Mouse (Mus musculus): ENCODE results near the gene Slc7a5. TPM values are rescaled to one million over a fixed set of nuclear protein-coding genes. Genes with fewer than 3 reads are reported as not detected.

The Slc7a5 gene
- polyA plus RNA-seq, 1 experiment from 2014 or later = 26.4 TPM

DNA sequence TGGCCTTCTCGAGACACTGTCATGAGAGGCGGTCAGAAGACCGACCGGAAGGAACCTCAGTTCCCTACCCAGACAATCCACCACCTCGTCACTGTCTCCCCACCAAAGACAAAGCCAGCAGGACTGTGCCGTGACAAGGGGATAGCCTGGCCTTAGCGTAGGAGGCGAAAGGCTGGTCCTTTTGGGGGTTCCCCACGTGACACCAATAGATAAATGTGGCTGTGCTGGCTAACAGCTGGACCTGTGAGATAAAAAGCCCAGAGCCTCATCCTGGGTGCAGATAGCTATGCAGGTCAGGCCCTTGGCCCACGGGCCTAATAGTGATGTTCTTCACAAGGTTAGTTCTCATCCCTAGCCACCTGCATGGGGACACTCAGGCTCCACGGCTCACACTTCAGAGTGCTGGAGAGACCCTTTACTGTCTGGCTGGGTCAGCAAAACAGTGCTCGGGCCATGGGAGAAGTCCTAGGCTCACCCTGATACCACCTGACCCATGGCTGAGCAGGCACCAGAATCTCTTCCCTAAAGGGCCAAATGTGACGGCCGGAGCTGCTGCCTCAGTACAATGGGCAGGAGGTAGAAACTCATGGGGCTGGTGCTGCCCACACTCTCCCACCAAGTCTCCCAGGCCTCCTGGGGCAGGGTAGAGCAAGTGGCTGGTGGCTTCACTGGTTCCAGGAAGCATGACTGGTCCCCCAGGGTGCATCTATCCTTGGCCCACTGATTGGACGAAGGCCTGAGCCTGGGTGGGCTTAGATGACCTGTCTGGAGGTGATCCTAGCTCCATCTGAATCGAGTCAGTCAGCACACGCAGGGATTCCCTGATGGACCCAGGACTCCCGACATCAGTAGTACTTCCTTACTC, 8.1 kb downstream of the Slc7a5 start:
- DNase-seq (ENCODE audit: low spot score) (no peak), ATAC-seq (replicated peaks; ENCODE audit: low FRiP score, low TSS enrichment, low read depth) (no peak)
- Histone ChIP-seq H3K36me3 (ENCODE audit: control insufficient read depth, insufficient read depth, low read length) (peaks cover 12% of the 10 kb centered on the region), H3K4me1 (replicated peaks; ENCODE audit: control insufficient read depth, insufficient read depth, low read length) (peaks cover 41% of the 10 kb centered on the region), H3K9ac (ENCODE audit: low read length) (peak overlapping the region; percentile 25; the same call in 1 of the 2 replicates), H3K9me3 (ENCODE audit: control insufficient read depth, low read length) (no peaks in the 10 kb centered on the region), H3K4me3 (ENCODE audit: low read depth, low read length) (no peak overlapping the region), H3K4me2 (ENCODE audit: low read length) (peak overlapping the region; percentile 43), H3K27ac (ENCODE audit: low read depth) (peak overlapping the region; percentile 89), H3K27me3 (replicated peaks; ENCODE audit: control insufficient read depth, insufficient read depth, low read length) (no peaks in the 10 kb centered on the region)
- WGBS = 77% methylated on average over 18 of the region's 18 CpGs

DNA sequence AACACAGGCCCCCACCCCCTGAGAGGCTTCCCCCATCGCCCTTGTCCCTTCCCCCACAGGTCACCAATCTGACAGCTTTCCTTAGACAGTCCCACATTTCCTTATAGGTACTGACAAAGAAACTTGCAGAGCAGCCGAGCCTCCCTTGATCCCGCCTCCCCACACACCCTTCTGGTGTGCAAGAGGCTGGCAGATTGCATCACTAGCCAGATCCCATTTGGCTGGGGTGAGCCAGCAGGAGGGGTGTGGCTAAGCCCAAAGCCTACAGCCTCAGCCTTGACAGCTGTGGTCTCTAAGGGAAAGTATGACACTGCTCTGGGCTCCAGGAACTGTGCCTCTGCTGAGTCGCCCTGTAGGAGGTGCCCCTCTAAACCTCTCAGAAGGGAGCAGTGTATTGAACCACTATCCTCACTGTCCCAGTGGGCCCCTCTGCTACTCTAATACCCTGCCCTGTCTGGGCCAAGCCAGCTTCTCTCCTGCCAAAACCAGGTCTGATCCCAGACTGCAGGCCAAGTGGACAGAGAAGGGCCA, 9.0 kb downstream of the Slc7a5 start:
- DNase-seq (ENCODE audit: low spot score) = peak; percentile 85
- Histone ChIP-seq H3K27ac (ENCODE audit: low read depth) (peak overlapping the region; percentile 89), H3K9me3 (ENCODE audit: control insufficient read depth, low read length) (no peaks in the 10 kb centered on the region), H3K4me3 (ENCODE audit: low read depth, low read length) (0 out of 2 replicates have a peak overlapping the region, but pooled peaks have one; percentile 12), H3K9ac (ENCODE audit: low read length) (peak overlapping the region; percentile 40), H3K4me2 (ENCODE audit: low read length) (peak overlapping the region; percentile 43), H3K36me3 (ENCODE audit: control insufficient read depth, insufficient read depth, low read length) (peaks cover 12% of the 10 kb centered on the region), H3K4me1 (replicated peaks; ENCODE audit: control insufficient read depth, insufficient read depth, low read length) (peaks cover 41% of the 10 kb centered on the region), H3K27me3 (replicated peaks; ENCODE audit: control insufficient read depth, insufficient read depth, low read length) (no peaks in the 10 kb centered on the region)
- peak; percentile 93 for ATAC-seq (replicated peaks; ENCODE audit: low FRiP score, low TSS enrichment, low read depth)
- WGBS = 1% methylated on average over 4 of the region's 4 CpGs

GRCm38 (mm10) chr8:121897871-121898381, 9.6 kb downstream of the Slc7a5 start:
- peak; percentile 79 for DNase-seq (ENCODE audit: low spot score)

GRCm38 (mm10) chr8:121897205-121897604, 10.3 kb downstream of the Slc7a5 start:
- no peak for DNase-seq (ENCODE audit: low spot score)
- no peak for ATAC-seq (replicated peaks; ENCODE audit: low FRiP score, low TSS enrichment, low read depth)
- peaks cover 41% of the 10 kb centered on the region for H3K4me1 ChIP-seq (replicated peaks; ENCODE audit: control insufficient read depth, insufficient read depth, low read length)
- H3K9me3 ChIP-seq (ENCODE audit: control insufficient read depth, low read length) = no peaks in the 10 kb centered on the region
- no peak overlapping the region for H3K9ac ChIP-seq (ENCODE audit: low read length)
- no peak overlapping the region for H3K4me3 ChIP-seq (ENCODE audit: low read depth, low read length)
- whole genome bisulfite sequencing = 75% methylated on average over 9 of the region's 9 CpGs
- peak overlapping the region; percentile 43; the same call in 1 of the 2 replicates for H3K4me2 ChIP-seq (ENCODE audit: low read length)
- peak overlapping the region; percentile 89; the same call in 1 of the 2 replicates for H3K27ac ChIP-seq (ENCODE audit: low read depth)
- H3K36me3 ChIP-seq (ENCODE audit: control insufficient read depth, insufficient read depth, low read length) = peaks cover 12% of the 10 kb centered on the region
- no peaks in the 10 kb centered on the region for H3K27me3 ChIP-seq (replicated peaks; ENCODE audit: control insufficient read depth, insufficient read depth, low read length)

More at GRCm38 (mm10) chr8:121897871-121898381, 9.6 kb downstream of the Slc7a5 start:
- H3K27ac ChIP-seq (ENCODE audit: low read depth) = peak overlapping the region; percentile 89
- H3K27me3 ChIP-seq (replicated peaks; ENCODE audit: control insufficient read depth, insufficient read depth, low read length) = no peaks in the 10 kb centered on the region
- 5% methylated on average over 7 of the region's 7 CpGs for WGBS
- peaks cover 41% of the 10 kb centered on the region for H3K4me1 ChIP-seq (replicated peaks; ENCODE audit: control insufficient read depth, insufficient read depth, low read length)
- peak overlapping the region; percentile 43 for H3K4me2 ChIP-seq (ENCODE audit: low read length)
- peak; percentile 74 for ATAC-seq (replicated peaks; ENCODE audit: low FRiP score, low TSS enrichment, low read depth)
- H3K9ac ChIP-seq (ENCODE audit: low read length) = peak overlapping the region; percentile 40
- H3K9me3 ChIP-seq (ENCODE audit: control insufficient read depth, low read length) = no peaks in the 10 kb centered on the region
- H3K36me3 ChIP-seq (ENCODE audit: control insufficient read depth, insufficient read depth, low read length) = peaks cover 12% of the 10 kb centered on the region
- H3K4me3 ChIP-seq (ENCODE audit: low read depth, low read length) = 0 out of 2 replicates have a peak overlapping the region, but pooled peaks have one; percentile 12

DNA sequence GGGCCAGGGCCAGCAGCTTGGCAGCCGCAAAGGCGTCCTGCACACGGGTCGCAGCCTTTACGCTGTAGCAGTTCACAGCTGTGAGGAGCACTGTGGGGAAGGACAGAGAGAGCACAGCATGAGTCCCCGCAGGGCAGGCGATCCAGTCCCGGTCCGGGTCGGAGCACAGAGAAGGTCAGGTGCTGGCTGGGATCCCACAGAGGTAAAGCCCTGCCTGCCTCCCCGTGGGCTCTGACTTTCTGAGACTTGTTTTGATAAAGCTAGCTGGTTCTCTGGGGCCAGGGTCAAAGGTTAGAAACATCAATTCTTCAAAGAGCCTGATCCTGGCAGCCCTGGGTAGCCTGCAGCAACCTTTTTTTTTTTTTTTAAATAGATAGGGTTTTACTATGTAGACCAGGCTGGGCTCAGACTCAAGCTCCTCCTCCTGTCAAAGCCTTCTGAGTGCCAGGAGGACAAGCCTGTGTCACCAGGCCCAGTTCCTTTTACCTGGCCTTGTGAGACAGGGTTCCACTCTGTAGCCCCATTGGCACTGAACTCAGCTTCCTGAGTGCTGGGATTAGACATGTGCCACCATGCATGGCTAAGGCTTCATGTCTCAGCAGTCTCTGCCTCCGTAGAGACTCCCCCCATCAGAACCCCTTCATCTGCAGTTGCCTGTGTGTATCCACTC, 10.9 kb downstream of the Slc7a5 start:
- Histone ChIP-seq H3K4me2 (ENCODE audit: low read length) (no peak overlapping the region), H3K27me3 (replicated peaks; ENCODE audit: control insufficient read depth, insufficient read depth, low read length) (no peaks in the 10 kb centered on the region), H3K27ac (ENCODE audit: low read depth) (0 out of 2 replicates have a peak overlapping the region, but pooled peaks have one; percentile 35), H3K9me3 (ENCODE audit: control insufficient read depth, low read length) (no peaks in the 10 kb centered on the region), H3K9ac (ENCODE audit: low read length) (no peak overlapping the region), H3K36me3 (ENCODE audit: control insufficient read depth, insufficient read depth, low read length) (peaks cover 12% of the 10 kb centered on the region), H3K4me3 (ENCODE audit: low read depth, low read length) (no peak overlapping the region), H3K4me1 (replicated peaks; ENCODE audit: control insufficient read depth, insufficient read depth, low read length) (peaks cover 37% of the 10 kb centered on the region)
- DNase-seq (ENCODE audit: low spot score) (no peak), ATAC-seq (replicated peaks; ENCODE audit: low FRiP score, low TSS enrichment, low read depth) (no peak)
- WGBS = 48% methylated on average over 12 of the region's 12 CpGs

DNA sequence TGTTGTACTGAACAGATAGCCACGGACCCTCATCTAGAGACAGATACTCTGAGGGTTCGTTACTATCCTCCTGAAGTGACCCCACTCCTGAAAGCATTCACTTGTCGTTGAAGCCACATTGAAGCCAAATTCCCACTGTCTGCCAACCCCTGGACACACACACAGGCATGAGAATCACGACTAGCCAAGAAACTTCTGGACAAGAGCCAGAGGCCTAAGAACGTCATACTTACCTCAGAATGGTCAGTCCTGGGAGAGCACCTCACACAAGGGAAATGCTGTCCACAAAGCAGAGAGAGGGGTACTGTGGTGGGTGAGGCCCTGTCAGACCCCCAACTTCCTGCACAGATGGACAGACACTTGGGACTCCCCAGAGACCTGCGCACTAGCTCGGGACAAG, 11.6 kb downstream of the Slc7a5 start:
- WGBS = 73% methylated on average over 7 of the region's 7 CpGs
- Histone ChIP-seq H3K4me1 (replicated peaks; ENCODE audit: control insufficient read depth, insufficient read depth, low read length) (peaks cover 36% of the 10 kb centered on the region), H3K9me3 (ENCODE audit: control insufficient read depth, low read length) (no peaks in the 10 kb centered on the region), H3K4me3 (ENCODE audit: low read depth, low read length) (no peak overlapping the region), H3K27ac (ENCODE audit: low read depth) (no peak overlapping the region), H3K4me2 (ENCODE audit: low read length) (no peak overlapping the region), H3K27me3 (replicated peaks; ENCODE audit: control insufficient read depth, insufficient read depth, low read length) (no peaks in the 10 kb centered on the region), H3K9ac (ENCODE audit: low read length) (no peak overlapping the region), H3K36me3 (ENCODE audit: control insufficient read depth, insufficient read depth, low read length) (peaks cover 12% of the 10 kb centered on the region)
- ATAC-seq (replicated peaks; ENCODE audit: low FRiP score, low TSS enrichment, low read depth) (no peak), DNase-seq (ENCODE audit: low spot score) (no peak)

DNA sequence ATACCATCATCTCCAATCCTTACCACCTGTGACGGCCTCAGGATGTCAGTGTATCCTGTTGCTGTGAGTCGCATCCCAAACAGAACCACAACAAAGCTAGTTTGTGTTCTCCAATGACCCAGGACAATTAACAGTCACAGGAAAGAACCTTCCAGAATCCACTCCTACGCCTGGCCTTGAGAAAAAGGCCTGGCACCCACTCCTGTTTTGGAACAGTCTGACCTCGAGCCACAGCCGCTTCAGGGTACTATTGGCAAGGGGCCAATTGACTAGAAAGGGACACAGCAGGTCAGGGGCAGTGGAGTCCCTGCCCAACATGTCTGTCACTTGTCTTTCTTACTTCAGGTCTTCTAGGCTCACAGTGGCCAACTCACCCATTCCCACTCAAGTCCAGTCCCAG, 14.6 kb downstream of the Slc7a5 start:
- Histone ChIP-seq H3K27me3 (replicated peaks; ENCODE audit: control insufficient read depth, insufficient read depth, low read length) (no peaks in the 10 kb centered on the region), H3K4me3 (ENCODE audit: low read depth, low read length) (no peak overlapping the region), H3K9me3 (ENCODE audit: control insufficient read depth, low read length) (no peaks in the 10 kb centered on the region), H3K27ac (ENCODE audit: low read depth) (no peak overlapping the region), H3K36me3 (ENCODE audit: control insufficient read depth, insufficient read depth, low read length) (peaks cover 17% of the 10 kb centered on the region), H3K4me2 (ENCODE audit: low read length) (no peak overlapping the region), H3K4me1 (replicated peaks; ENCODE audit: control insufficient read depth, insufficient read depth, low read length) (peaks cover 17% of the 10 kb centered on the region), H3K9ac (ENCODE audit: low read length) (no peak overlapping the region)
- 91% methylated on average over 5 of the region's 5 CpGs for WGBS
- no peak for ATAC-seq (replicated peaks; ENCODE audit: low FRiP score, low TSS enrichment, low read depth)
- DNase-seq (ENCODE audit: low spot score) = no peak
